8 mouse cellular contexts compared by ENCODE assay signal in genomic region chr2:25482969-25483368, GRCm38 (mm10). TPM values are rescaled to one million over a fixed set of nuclear protein-coding genes. Genes with fewer than 3 reads are reported as not detected.
DNase-seq lines count a peak whose midpoint lies in the region; ATAC-seq lines count a peak whose summit lies in the region.

No protein-coding gene starts in this region.

- ATAC-seq in hindbrain, embryonic 12.5 days (ENCODE audit: low FRiP score): no peak
- ATAC-seq in CD4-positive, CD25-positive, alpha-beta regulatory T cell, adult 4 months: peak; percentile 97
- ATAC-seq in forebrain, embryonic 13.5 days: no peak

- H3K27me3 ChIP-seq in hindbrain, embryonic 10.5 days (ENCODE audit: insufficient read depth, poor library complexity, severe bottlenecking): 0 out of 2 replicates have a peak, but pooled peaks cover 3% of the 10 kb centered on the region
- 0 out of 2 replicates have a peak, but pooled peaks cover 7% of the 10 kb centered on the region for H3K27me3 ChIP-seq in hindbrain, embryonic 12.5 days
- H3K27me3 ChIP-seq in limb, embryonic 10.5 days (ENCODE audit: low read depth, poor library complexity, severe bottlenecking): no peaks in the 10 kb centered on the region
- no peaks in the 10 kb centered on the region for H3K27me3 ChIP-seq in forebrain, embryonic 13.5 days

- no peak overlapping the region for H3K4me2 ChIP-seq in hindbrain, embryonic 12.5 days (replicated peaks)
- H3K4me2 ChIP-seq in forebrain, embryonic 13.5 days: no peak overlapping the region

- WGBS in hindbrain, embryonic 10.5 days: 31% methylated on average over 7 of the region's 7 CpGs
- WGBS in hindbrain, embryonic 12.5 days: 31% methylated on average over 7 of the region's 7 CpGs
- WGBS in limb, embryonic 10.5 days: 29% methylated on average over 7 of the region's 7 CpGs
- WGBS in forebrain, embryonic 13.5 days: 24% methylated on average over 7 of the region's 7 CpGs

- H3K9me3 ChIP-seq in hindbrain, embryonic 10.5 days: no peaks in the 10 kb centered on the region
- no peaks in the 10 kb centered on the region for H3K9me3 ChIP-seq in hindbrain, embryonic 12.5 days (replicated peaks)
- H3K9me3 ChIP-seq in limb, embryonic 10.5 days (replicated peaks): no peaks in the 10 kb centered on the region
- no peaks in the 10 kb centered on the region for H3K9me3 ChIP-seq in forebrain, embryonic 13.5 days (replicated peaks)

- H3K36me3 ChIP-seq in hindbrain, embryonic 10.5 days: no peaks in the 10 kb centered on the region
- H3K36me3 ChIP-seq in hindbrain, embryonic 12.5 days: no peaks in the 10 kb centered on the region
- H3K36me3 ChIP-seq in limb, embryonic 10.5 days: no peaks in the 10 kb centered on the region
- no peaks in the 10 kb centered on the region for H3K36me3 ChIP-seq in forebrain, embryonic 13.5 days (ENCODE audit: poor library complexity, severe bottlenecking)

- no peak overlapping the region for H3K4me3 ChIP-seq in hindbrain, embryonic 10.5 days
- H3K4me3 ChIP-seq in hindbrain, embryonic 12.5 days: no peak overlapping the region
- no peak overlapping the region for H3K4me3 ChIP-seq in limb, embryonic 10.5 days
- no peak overlapping the region for H3K4me3 ChIP-seq in forebrain, embryonic 13.5 days

- H3K27ac ChIP-seq in hindbrain, embryonic 10.5 days: no peak overlapping the region
- H3K27ac ChIP-seq in hindbrain, embryonic 12.5 days: no peak overlapping the region
- no peak overlapping the region for H3K27ac ChIP-seq in limb, embryonic 10.5 days
- no peak overlapping the region for H3K27ac ChIP-seq in forebrain, embryonic 13.5 days

- peak; percentile 40 for DNase-seq in hindbrain, embryonic 10.5 days (ENCODE audit: low spot score)
- peak; percentile 72 to 79 for DNase-seq in cerebellum, adult 18-20 months
- DNase-seq in limb, embryonic 10.5 days (ENCODE audit: low spot score): peak; percentile 47
- DNase-seq in spleen, postnatal 4 days (ENCODE audit: low spot score in 2 of 2): peak; percentile 60 to 77
- no peak for DNase-seq in layer of hippocampus, postnatal 36 days

- peaks cover 7% of the 10 kb centered on the region; the same call in 1 of the 2 replicates for H3K4me1 ChIP-seq in hindbrain, embryonic 10.5 days (replicated peaks)
- no peaks in the 10 kb centered on the region for H3K4me1 ChIP-seq in hindbrain, embryonic 12.5 days
- H3K4me1 ChIP-seq in limb, embryonic 10.5 days: 0 out of 2 replicates have a peak, but pooled peaks cover 7% of the 10 kb centered on the region
- H3K4me1 ChIP-seq in forebrain, embryonic 13.5 days: no peaks in the 10 kb centered on the region

- no peak overlapping the region for H3K9ac ChIP-seq in hindbrain, embryonic 12.5 days
- no peak overlapping the region for H3K9ac ChIP-seq in forebrain, embryonic 13.5 days

RNA-seq across cellular contexts. Expression of gene Lcn12, which starts 10.7 kb away (rescaled TPM):
- not detected in 2 replicates for polyA plus RNA-seq in hindbrain, embryonic 10.5 days (2016; fragmentation: Nextera tagmentation; extraction: Ambion mirVana)
- polyA plus RNA-seq in hindbrain, embryonic 12.5 days (2016; fragmentation: Nextera tagmentation; extraction: Ambion mirVana): not detected in 2 replicates
- polyA plus RNA-seq in CD4-positive, CD25-positive, alpha-beta regulatory T cell, adult 4 months (2017; shearing (Covaris generic)): not detected
- not detected in 2 replicates for polyA plus RNA-seq in limb, embryonic 10.5 days (2016; fragmentation: Nextera tagmentation; extraction: Ambion mirVana)
- not detected for total RNA-seq in layer of hippocampus, postnatal 36 days (2021)
- polyA plus RNA-seq in forebrain, embryonic 13.5 days (2015; fragmentation: Nextera tagmentation; extraction: Ambion mirVana): not detected in 2 replicates

RNA-seq across cellular contexts. Expression of gene Ptgds, which starts 13.1 kb away (rescaled TPM):
- 0.49 and 1.7 TPM in 2 replicates for polyA plus RNA-seq in hindbrain, embryonic 10.5 days (2016; fragmentation: Nextera tagmentation; extraction: Ambion mirVana)
- 2.8 and 3.0 TPM in 2 replicates for polyA plus RNA-seq in hindbrain, embryonic 12.5 days (2016; fragmentation: Nextera tagmentation; extraction: Ambion mirVana)
- not detected for polyA plus RNA-seq in CD4-positive, CD25-positive, alpha-beta regulatory T cell, adult 4 months (2017; shearing (Covaris generic))
- polyA plus RNA-seq in limb, embryonic 10.5 days (2016; fragmentation: Nextera tagmentation; extraction: Ambion mirVana): not detected in 2 replicates
- total RNA-seq in layer of hippocampus, postnatal 36 days (2021): 100 to 1,000 TPM; 435 to 800 TPM
- 7.6 and 9.7 TPM in 2 replicates for polyA plus RNA-seq in forebrain, embryonic 13.5 days (2015; fragmentation: Nextera tagmentation; extraction: Ambion mirVana)

RNA-seq across cellular contexts. Expression of gene Fbxw5, which starts 17.6 kb away (rescaled TPM):
- polyA plus RNA-seq in hindbrain, embryonic 10.5 days (2016; fragmentation: Nextera tagmentation; extraction: Ambion mirVana): 88.3 and 109 TPM in 2 replicates
- polyA plus RNA-seq in hindbrain, embryonic 12.5 days (2016; fragmentation: Nextera tagmentation; extraction: Ambion mirVana): 106 and 116 TPM in 2 replicates
- 100 to 1,000 TPM in 1 of 2 experiments, 10 to 100 TPM in 1; 60.7 to 143 TPM for polyA plus RNA-seq in CD4-positive, CD25-positive, alpha-beta regulatory T cell, adult 4 months (2017; shearing (Covaris generic))
- 83.6 and 94.6 TPM in 2 replicates for polyA plus RNA-seq in limb, embryonic 10.5 days (2016; fragmentation: Nextera tagmentation; extraction: Ambion mirVana)
- 100 to 1,000 TPM; 115 to 116 TPM for total RNA-seq in layer of hippocampus, postnatal 36 days (2021)
- polyA plus RNA-seq in forebrain, embryonic 13.5 days (2015; fragmentation: Nextera tagmentation; extraction: Ambion mirVana): 97.9 and 103 TPM in 2 replicates

RNA-seq across cellular contexts. Expression of gene C8g, which starts 18.6 kb away (rescaled TPM):
- 5.8 and 6.0 TPM in 2 replicates for polyA plus RNA-seq in hindbrain, embryonic 10.5 days (2016; fragmentation: Nextera tagmentation; extraction: Ambion mirVana)
- polyA plus RNA-seq in hindbrain, embryonic 12.5 days (2016; fragmentation: Nextera tagmentation; extraction: Ambion mirVana): 4.8 and 6.0 TPM in 2 replicates
- 1 to 10 TPM; 4.5 to 4.6 TPM for polyA plus RNA-seq in CD4-positive, CD25-positive, alpha-beta regulatory T cell, adult 4 months (2017; shearing (Covaris generic))
- polyA plus RNA-seq in limb, embryonic 10.5 days (2016; fragmentation: Nextera tagmentation; extraction: Ambion mirVana): 6.1 and 7.0 TPM in 2 replicates
- total RNA-seq in layer of hippocampus, postnatal 36 days (2021): 1 to 10 TPM in 1 of 2 experiments, under 1 TPM in 1; 0.88 to 1.5 TPM
- polyA plus RNA-seq in forebrain, embryonic 13.5 days (2015; fragmentation: Nextera tagmentation; extraction: Ambion mirVana): 4.2 and 5.2 TPM in 2 replicates

RNA-seq across cellular contexts. Expression of gene Paxx, which starts 22.1 kb away (rescaled TPM):
- polyA plus RNA-seq in hindbrain, embryonic 10.5 days (2016; fragmentation: Nextera tagmentation; extraction: Ambion mirVana): 17.0 and 31.3 TPM in 2 replicates
- polyA plus RNA-seq in hindbrain, embryonic 12.5 days (2016; fragmentation: Nextera tagmentation; extraction: Ambion mirVana): 41.6 and 49.4 TPM in 2 replicates
- polyA plus RNA-seq in CD4-positive, CD25-positive, alpha-beta regulatory T cell, adult 4 months (2017; shearing (Covaris generic)): 100 to 1,000 TPM in 1 of 2 experiments, 10 to 100 TPM in 1; 74.7 to 102 TPM
- polyA plus RNA-seq in limb, embryonic 10.5 days (2016; fragmentation: Nextera tagmentation; extraction: Ambion mirVana): 10.0 and 14.6 TPM in 2 replicates
- total RNA-seq in layer of hippocampus, postnatal 36 days (2021): 10 to 100 TPM; 46.2 to 62.8 TPM
- polyA plus RNA-seq in forebrain, embryonic 13.5 days (2015; fragmentation: Nextera tagmentation; extraction: Ambion mirVana): 62.0 and 65.9 TPM in 2 replicates

Comparison
In these comparisons a context has a peak if more than half of its experiments do, and no peak if none do; other contexts are left out.
1. DNase-seq: peak in hindbrain, embryonic 10.5 days (single experiment), cerebellum, adult 18-20 months (2 of 2), limb, embryonic 10.5 days (single experiment) and spleen, postnatal 4 days (2 of 2); none in layer of hippocampus, postnatal 36 days (0 of 2).